Mouse (Mus musculus) embryonic facial prominence, embryonic 14.5 days (tissue): ENCODE measurements around the gene Cst6. TPM values are rescaled to one million over a fixed set of nuclear protein-coding genes. Genes with fewer than 3 reads are reported as not detected.
A peak's percentile ranks its signal among the peaks of the same experiment; 100 is the strongest.

ENCODE experiments used
- ATAC-seq: fragments of 200-750 bp; cut with Nextera tagmentation; 2 replicates; pipeline ENCODE4 v1.8.0; 2017; ENCODE audit warnings: low read depth, moderate number of reproducible peaks, moderate TSS enrichment
- DNase-seq: peaks from one replicate; pipeline ENCODE4 v3.0.0-alpha.2; 2015; ENCODE audit warnings: low spot score
- H3K27ac ChIP-seq: fragments of 300-500 bp; sonication (generic); replicated peaks from 2 replicates; pipeline ENCODE4 v1.5.1; 2014; ENCODE audit warnings: low read depth, mild to moderate bottlenecking, low read length, moderate library complexity
- H3K27me3 ChIP-seq: fragments of 300-500 bp; sonication (generic); replicated peaks from 2 replicates; pipeline ENCODE4 v1.6.1; 2014; ENCODE audit warnings: low read length; ENCODE audit not compliant: control insufficient read depth, insufficient read depth
- H3K36me3 ChIP-seq: fragments of 300-500 bp; sonication (generic); 2 replicates; pipeline ENCODE4 v1.6.1; 2014; ENCODE audit warnings: low read length, mixed read lengths; ENCODE audit not compliant: control insufficient read depth, insufficient read depth
- H3K4me1 ChIP-seq: fragments of 300-500 bp; sonication (generic); 2 replicates; pipeline ENCODE4 v1.6.1; 2014; ENCODE audit warnings: antibody characterized with exemption, low read length; ENCODE audit not compliant: control insufficient read depth, insufficient read depth
- H3K4me2 ChIP-seq: fragments of 300-500 bp; sonication (generic); 2 replicates; pipeline ENCODE4 v1.6.1; 2014; ENCODE audit warnings: low read depth, mild to moderate bottlenecking, low read length, moderate library complexity, mixed read lengths
- H3K4me3 ChIP-seq: fragments of 300-500 bp; sonication (generic); 2 replicates; pipeline ENCODE4 v1.5.1; 2014; ENCODE audit warnings: low read depth, mild to moderate bottlenecking, low read length
- H3K9ac ChIP-seq: fragments of 300-500 bp; sonication (generic); 2 replicates; pipeline ENCODE4 v1.6.1; 2014; ENCODE audit warnings: low read depth, mild to moderate bottlenecking, low read length, moderate library complexity, mixed read lengths
- H3K9me3 ChIP-seq: fragments of 300-500 bp; sonication (generic); 2 replicates; pipeline ENCODE4 v1.6.1; 2016; ENCODE audit warnings: low read length; ENCODE audit not compliant: control insufficient read depth
- WGBS: fragments of 180-500 bp; shearing (Covaris S2); extraction: QIAGEN DNeasy Blood & Tissue Kit; methylation state at CpG from one replicate; pipeline ENCODE4 v1.1.7; 2014; 5-methylcytosine and 5-hydroxymethylcytosine counted together
- polyA plus RNA-seq: library from polyadenylated mRNA; unstranded; fragments of >200 nt; fragmentation: Nextera tagmentation; extraction: Ambion mirVana; gene quantifications from 2 replicates; pipeline ENCODE4 v1.2.1, GENCODE M21; 2014

Gene Cst6
- polyA plus RNA-seq, 1 experiment from 2014 or later, result 9.2 TPM

- Histone ChIP-seq H3K27ac (peak overlapping the region; percentile 94), H3K27me3 (no peaks in the 10 kb centered on the region), H3K9me3 (no peaks in the 10 kb centered on the region), H3K4me3 (peak overlapping the region; percentile 97), H3K36me3 (peaks cover 43% of the 10 kb centered on the region), H3K4me1 (peaks cover 13% of the 10 kb centered on the region), H3K4me2 (peak overlapping the region; percentile 95), H3K9ac (peak overlapping the region; percentile 83)
- WGBS, result 19% methylated on average over 11 of the region's 11 CpGs
- no peak for DNase-seq
- ATAC-seq, result no peak
These were observed 16.4 kb upstream of the Cst6 start for GRCm38 (mm10) chr19:5365751-5366150.

- no peak overlapping the region for H3K9ac ChIP-seq
- no peak for ATAC-seq
- peaks cover 26% of the 10 kb centered on the region for H3K36me3 ChIP-seq
- H3K4me3 ChIP-seq, result no peak overlapping the region
- H3K27ac ChIP-seq, result no peak overlapping the region
- H3K4me1 ChIP-seq, result peaks cover 13% of the 10 kb centered on the region
- H3K27me3 ChIP-seq, result no peaks in the 10 kb centered on the region
- H3K4me2 ChIP-seq, result no peak overlapping the region
- 90% methylated on average over 2 of the region's 2 CpGs for WGBS
- no peak for DNase-seq
- no peaks in the 10 kb centered on the region for H3K9me3 ChIP-seq
These were observed 14.8 kb upstream of the Cst6 start for GRCm38 (mm10) chr19:5364124-5364523.

GRCm38 (mm10) chr19:5362186-5362585 is 12.8 kb upstream of the Cst6 start:
- ATAC-seq, result no peak
- Histone ChIP-seq H3K4me2 (no peak overlapping the region), H3K27me3 (no peaks in the 10 kb centered on the region), H3K9ac (no peak overlapping the region), H3K4me3 (no peak overlapping the region), H3K9me3 (no peaks in the 10 kb centered on the region), H3K27ac (no peak overlapping the region), H3K4me1 (peaks cover 6% of the 10 kb centered on the region), H3K36me3 (peaks cover 15% of the 10 kb centered on the region)
- no peak for DNase-seq
- WGBS, result 83% methylated on average over 2 of the region's 2 CpGs

DNA sequence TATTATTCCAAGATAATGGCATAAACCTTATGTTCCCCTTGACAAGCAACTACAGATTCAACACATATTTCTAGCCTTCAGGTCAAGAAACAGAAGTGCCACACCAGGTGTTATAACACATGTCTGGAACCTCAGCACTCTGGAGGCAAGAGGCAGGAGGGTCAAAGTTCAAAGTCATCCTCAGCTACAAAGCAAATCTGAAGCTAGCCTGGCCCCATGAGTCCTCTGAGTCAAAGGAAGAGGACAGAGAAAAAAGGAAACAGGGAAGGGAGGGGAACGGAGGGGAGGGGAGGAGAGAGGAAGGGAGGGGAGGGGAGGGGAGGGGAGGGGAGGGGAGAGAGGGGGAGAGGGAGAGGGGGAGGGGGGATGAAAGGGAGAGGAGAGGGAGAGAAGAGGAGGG is 6.7 kb upstream of the Cst6 start:
- WGBS, result no CpG with 5 or more reads among the region's 1 CpGs
- Histone ChIP-seq H3K4me3 (no peak overlapping the region), H3K27me3 (no peaks in the 10 kb centered on the region), H3K36me3 (no peaks in the 10 kb centered on the region), H3K9me3 (no peaks in the 10 kb centered on the region), H3K4me1 (no peaks in the 10 kb centered on the region), H3K4me2 (no peak overlapping the region), H3K27ac (no peak overlapping the region), H3K9ac (no peak overlapping the region)
- ATAC-seq (no peak), DNase-seq (no peak)

DNA sequence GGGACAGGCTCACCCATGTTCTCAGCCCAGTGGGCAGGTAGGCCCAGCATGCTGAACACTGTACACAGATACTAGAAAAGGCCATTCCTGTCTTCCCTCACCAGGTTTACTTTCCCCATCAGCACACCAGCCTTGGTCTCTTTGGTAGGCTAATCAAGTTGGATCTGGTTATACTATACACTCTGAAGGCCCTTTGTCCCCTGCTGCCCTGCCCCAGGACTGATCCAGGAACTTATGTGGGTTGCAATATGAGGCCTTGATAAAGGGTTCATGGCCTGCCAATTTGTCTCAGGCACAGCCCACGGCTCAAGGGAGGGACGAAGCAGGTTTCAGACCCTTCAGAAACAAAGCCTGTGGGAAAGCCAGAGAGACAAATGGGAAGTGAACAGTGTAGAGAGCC is 4.2 kb upstream of the Cst6 start:
- WGBS, result 79% methylated on average over 2 of the region's 2 CpGs
- no peaks in the 10 kb centered on the region for H3K9me3 ChIP-seq

GRCm38 (mm10) chr19:5348526-5349501 is 560 bp downstream of the Cst6 start:
- H3K4me2 ChIP-seq, result peak overlapping the region; percentile 68
- H3K4me1 ChIP-seq, result 0 out of 2 replicates have a peak, but pooled peaks cover 4% of the 10 kb centered on the region
- H3K9ac ChIP-seq, result peak overlapping the region; percentile 62
- H3K9me3 ChIP-seq, result no peaks in the 10 kb centered on the region
- peak; percentile 41 for ATAC-seq
- H3K4me3 ChIP-seq, result peak overlapping the region; percentile 38
- H3K36me3 ChIP-seq, result no peaks in the 10 kb centered on the region
- 5% methylated on average over 25 of the region's 34 CpGs for WGBS
- no peak overlapping the region for H3K27ac ChIP-seq
- DNase-seq, result peak; percentile 63
- no peaks in the 10 kb centered on the region for H3K27me3 ChIP-seq

More for the DNA sequence above, 4.2 kb upstream of the Cst6 start:
- no peak overlapping the region for H3K4me3 ChIP-seq
- H3K4me2 ChIP-seq, result no peak overlapping the region
- no peaks in the 10 kb centered on the region for H3K27me3 ChIP-seq
- no peak for ATAC-seq
- 0 out of 2 replicates have a peak, but pooled peaks cover 4% of the 10 kb centered on the region for H3K4me1 ChIP-seq
- H3K9ac ChIP-seq, result no peak overlapping the region
- H3K27ac ChIP-seq, result no peak overlapping the region
- DNase-seq, result no peak
- no peaks in the 10 kb centered on the region for H3K36me3 ChIP-seq

GRCm38 (mm10) chr19:5348064-5348463 is 1.3 kb downstream of the Cst6 start:
- WGBS, result 75% methylated on average over 5 of the region's 6 CpGs
- no peaks in the 10 kb centered on the region for H3K27me3 ChIP-seq
- no peak overlapping the region for H3K27ac ChIP-seq
- H3K4me1 ChIP-seq, result 0 out of 2 replicates have a peak, but pooled peaks cover 4% of the 10 kb centered on the region
- ATAC-seq, result no peak
- no peak overlapping the region for H3K4me3 ChIP-seq
- H3K4me2 ChIP-seq, result no peak overlapping the region
- no peaks in the 10 kb centered on the region for H3K9me3 ChIP-seq
- no peaks in the 10 kb centered on the region for H3K36me3 ChIP-seq
- H3K9ac ChIP-seq, result no peak overlapping the region
- no peak for DNase-seq

GRCm38 (mm10) chr19:5345297-5346131 is 3.9 kb downstream of the Cst6 start:
- DNase-seq (peak; percentile 19), ATAC-seq (no peak)
- Histone ChIP-seq H3K9ac (no peak overlapping the region), H3K4me2 (no peak overlapping the region), H3K4me1 (0 out of 2 replicates have a peak, but pooled peaks cover 4% of the 10 kb centered on the region), H3K36me3 (no peaks in the 10 kb centered on the region), H3K9me3 (no peaks in the 10 kb centered on the region), H3K4me3 (no peak overlapping the region), H3K27ac (no peak overlapping the region), H3K27me3 (no peaks in the 10 kb centered on the region)
- 55% methylated on average over 6 of the region's 6 CpGs for WGBS
